Mouse (Mus musculus): ENCODE measurements around the gene Nicn1. TPM values are rescaled to one million over a fixed set of nuclear protein-coding genes. Genes with fewer than 3 reads are reported as not detected.
A peak's percentile ranks its signal among the peaks of the same experiment; 100 is the strongest.
"Not testable (repeated sequence)": the region's sequence is repeated elsewhere in the genome, so short reads cannot be mapped to it uniquely, and the experiment has no call there.

Nicn1 gene
- polyA plus RNA-seq, 1 experiment from 2014 or later, result 30.9 TPM

DNA sequence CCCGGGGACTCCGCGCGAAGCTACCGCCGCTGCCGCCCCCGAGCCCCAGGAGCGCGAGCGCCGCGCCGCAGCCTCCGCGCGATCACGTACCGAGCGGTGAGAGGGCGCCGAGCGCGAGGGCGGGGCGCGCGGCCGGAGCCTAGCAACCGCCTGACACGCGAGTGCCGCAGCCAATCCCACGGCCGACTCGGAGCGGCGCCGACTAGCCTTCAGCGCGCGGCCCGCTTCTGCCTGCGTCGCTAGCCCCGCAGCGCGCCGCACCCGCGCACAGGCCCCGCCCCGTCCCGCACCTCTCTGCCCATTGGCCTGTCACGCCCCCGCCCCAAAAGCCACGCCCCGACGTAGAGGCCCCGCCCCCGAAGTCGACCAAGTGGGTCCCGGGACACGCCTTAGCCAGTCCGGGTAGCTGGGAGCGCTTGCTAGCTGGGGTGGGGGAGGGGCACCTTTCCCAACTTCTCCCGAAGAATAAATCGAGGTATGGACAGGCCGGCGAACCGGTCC, 26.5 kb upstream of the Nicn1 start, which contains the start of gene Dag1:
Gene Dag1 (minus strand): TSS at position 269 of the 501 bp plus-strand sequence.
- POLR2A ChIA-PET, result interaction anchor here (0.6 to 2.3 kb wide), 9 partner anchors 9 to 185 kb away, joined by 3 to 5 read pairs (median 3); partner anchors contain the start of gene Gpx1
- TF ChIP-seq CTCF (IDR thresholded peaks at IDR 0.05), result no peak
- CTCF ChIA-PET, result interaction anchor here (1.0 to 1.8 kb wide), 4 partner anchors 20 to 36 kb away, joined by 3 to 4 read pairs (median 3); no protein-coding TSS in a partner anchor
- ATAC-seq (peak; percentile 96), DNase-seq (ENCODE audit: low read depth, low spot score) (peak; percentile 62)
- H3K27me3 ChIP-seq, result no peaks in the 10 kb centered on the region
- in situ Hi-C loops (cut with MboI; ENCODE audit: low pct_unique_long_range_greater_than_20kb), result no loop called here

DNA sequence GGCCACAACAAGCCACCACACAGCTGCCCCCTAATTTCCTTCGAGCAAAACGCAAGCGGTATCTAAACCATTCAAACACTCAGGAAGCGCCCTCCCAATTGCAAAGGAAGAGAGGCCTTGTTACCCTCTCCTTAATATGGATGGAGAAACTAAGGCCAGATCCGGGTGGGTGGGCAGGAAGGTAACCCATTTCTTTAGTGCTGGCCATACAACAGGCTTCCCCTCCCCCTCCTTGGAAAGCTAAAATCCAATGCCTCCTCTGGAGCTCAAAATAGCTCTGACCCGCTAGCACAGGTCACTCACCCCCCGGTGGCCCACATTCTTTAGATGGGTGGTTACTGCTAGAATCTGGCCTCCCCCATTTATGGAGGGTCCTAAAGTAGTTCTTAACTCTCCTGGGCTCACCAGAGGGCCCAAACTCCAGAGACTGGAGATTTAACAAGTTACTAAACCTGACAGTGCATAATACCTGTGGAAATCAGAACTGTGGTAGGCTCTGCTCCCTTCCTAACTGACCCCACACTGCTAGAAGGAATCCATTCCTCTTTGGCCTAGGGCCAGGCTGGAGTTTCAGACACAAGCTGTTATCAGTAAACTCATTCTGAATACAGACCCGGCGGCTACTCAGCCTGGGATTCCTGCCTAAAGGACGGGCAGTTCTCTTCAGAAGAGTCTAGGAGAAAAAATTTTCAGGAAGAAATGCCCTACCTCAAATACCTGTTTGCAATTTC, 25.9 kb upstream of the Nicn1 start:
- ATAC-seq (no peak), DNase-seq (ENCODE audit: low read depth, low spot score) (no peak)
- CTCF ChIA-PET, result interaction anchor here (0.7 to 1.8 kb wide), 6 partner anchors 15 to 37 kb away, joined by 3 to 4 read pairs (median 3); no protein-coding TSS in a partner anchor
- no peak for TF ChIP-seq CTCF (IDR thresholded peaks at IDR 0.05)
- POLR2A ChIA-PET, result interaction anchor here (0.6 to 2.3 kb wide), 9 partner anchors 8 to 75 kb away, joined by 3 to 5 read pairs (median 3); partner anchors contain the start of gene Gpx1
- no peaks in the 10 kb centered on the region for H3K27me3 ChIP-seq
- in situ Hi-C loops (cut with MboI; ENCODE audit: low pct_unique_long_range_greater_than_20kb), result no loop called here

GRCm38 (mm10) chr9:108266261-108266935, 23.8 kb upstream of the Nicn1 start:
- ChIA-PET CTCF (no interaction called here), POLR2A (interaction anchor here (0.6 kb wide), 1 partner anchor 75 kb away, joined by 5 read pairs; no protein-coding TSS in a partner anchor)
- in situ Hi-C loops (cut with MboI; ENCODE audit: low pct_unique_long_range_greater_than_20kb), result no loop called here

DNA sequence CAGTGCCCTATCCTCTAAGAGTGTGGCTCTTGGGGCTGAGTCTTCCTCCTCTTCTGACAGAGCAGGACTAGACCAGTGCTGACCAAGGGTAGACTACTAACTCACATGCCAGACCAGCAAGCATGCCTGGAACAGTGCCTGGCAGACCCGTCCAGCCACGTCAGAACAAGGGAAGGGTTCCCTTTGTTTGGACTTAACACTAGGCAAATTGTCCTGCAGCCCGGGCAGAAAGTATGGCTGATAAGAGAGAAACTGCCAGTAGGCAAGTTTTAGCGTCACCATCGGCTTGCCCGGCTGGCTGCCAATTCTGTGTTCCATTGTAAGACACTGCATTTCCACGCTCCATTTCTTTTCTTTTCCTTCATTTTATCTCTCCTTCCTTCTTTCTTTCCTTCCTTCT, 22.5 kb upstream of the Nicn1 start:
- DNase-seq (ENCODE audit: low read depth, low spot score), result no peak
- in situ Hi-C loops (cut with MboI; ENCODE audit: low pct_unique_long_range_greater_than_20kb), result no loop called here
- ATAC-seq, result no peak
- ChIA-PET POLR2A (no interaction called here), CTCF (no interaction called here)
- no peak for TF ChIP-seq CTCF (IDR thresholded peaks at IDR 0.05)
- no peaks in the 10 kb centered on the region for H3K27me3 ChIP-seq

More at GRCm38 (mm10) chr9:108266261-108266935, 23.8 kb upstream of the Nicn1 start:
- DNase-seq (ENCODE audit: low read depth, low spot score), result no peak
- no peak for ATAC-seq
- no peak for TF ChIP-seq CTCF (IDR thresholded peaks at IDR 0.05)
- no peaks in the 10 kb centered on the region for H3K27me3 ChIP-seq

DNA sequence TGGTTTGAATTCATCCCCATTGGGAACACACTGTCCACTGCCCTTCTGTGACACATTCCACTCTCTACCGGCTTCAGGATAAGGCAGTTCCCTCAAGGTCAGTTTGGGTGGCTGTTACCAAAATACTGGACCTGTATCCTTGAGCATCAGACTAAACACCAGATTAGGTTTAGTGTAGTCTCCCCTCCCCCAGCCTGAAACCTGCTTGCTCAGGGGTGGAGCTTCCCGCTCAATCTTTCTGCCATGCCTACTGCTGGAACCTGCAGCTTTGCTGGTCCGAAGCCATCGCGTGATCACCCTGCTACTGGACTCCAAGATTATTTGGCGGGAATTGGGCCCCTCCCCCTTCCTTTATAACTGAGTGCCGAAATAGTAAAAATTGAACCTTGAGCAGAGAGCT, 21.5 kb upstream of the Nicn1 start:
- H3K27me3 ChIP-seq; ATAC-seq; POLR2A ChIA-PET; CTCF ChIA-PET; in situ Hi-C loops (cut with MboI; ENCODE audit: low pct_unique_long_range_greater_than_20kb); DNase-seq (ENCODE audit: low read depth, low spot score): not testable (repeated sequence)

GRCm38 (mm10) chr9:108271941-108272340, 18.3 kb upstream of the Nicn1 start:
- ChIA-PET POLR2A (no interaction called here), CTCF (interaction anchor here (0.8 to 1.9 kb wide), 2 partner anchors 11 to 12 kb away, joined by 3 to 6 read pairs; no protein-coding TSS in a partner anchor)
- H3K27me3 ChIP-seq, result no peaks in the 10 kb centered on the region
- TF ChIP-seq CTCF (IDR thresholded peaks at IDR 0.05), result no peak
- ATAC-seq (no peak), DNase-seq (ENCODE audit: low read depth, low spot score) (no peak)
- in situ Hi-C loops (cut with MboI; ENCODE audit: low pct_unique_long_range_greater_than_20kb), result no loop called here

- ChIA-PET POLR2A (interaction anchor here (0.9 kb wide), 1 partner anchor 9 kb away, joined by 3 read pairs; the partner anchor contains the start of gene Dag1), CTCF (no interaction called here)
- no peak for DNase-seq (ENCODE audit: low read depth, low spot score)
- no peaks in the 10 kb centered on the region for H3K27me3 ChIP-seq
- in situ Hi-C loops (cut with MboI; ENCODE audit: low pct_unique_long_range_greater_than_20kb), result no loop called here
- no peak for ATAC-seq
- TF ChIP-seq CTCF (IDR thresholded peaks at IDR 0.05), result no peak
Observed at GRCm38 (mm10) chr9:108272691-108273090, 17.5 kb upstream of the Nicn1 start.

DNA sequence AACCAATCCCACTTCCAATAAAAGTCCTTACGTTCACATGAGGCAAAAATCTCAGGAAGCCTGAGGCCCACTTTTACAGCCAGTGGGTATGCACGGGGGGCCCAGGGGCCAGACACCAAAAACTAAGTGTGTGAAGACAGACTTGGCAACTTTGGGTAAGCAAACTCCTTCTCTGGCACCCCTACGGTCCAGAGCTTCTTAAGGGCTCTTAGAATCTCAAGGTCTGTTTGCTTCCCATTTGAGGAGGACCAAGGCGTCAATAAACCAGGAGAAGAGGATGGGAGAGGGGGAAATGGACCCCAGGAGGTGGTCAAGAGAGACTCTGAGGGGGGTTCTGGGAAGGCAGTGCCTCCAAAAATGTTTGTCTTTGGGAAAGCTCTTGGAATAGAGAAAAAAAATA, 16.7 kb upstream of the Nicn1 start:
- in situ Hi-C loops (cut with MboI; ENCODE audit: low pct_unique_long_range_greater_than_20kb), result no loop called here
- TF ChIP-seq CTCF (IDR thresholded peaks at IDR 0.05), result no peak
- H3K27me3 ChIP-seq, result no peaks in the 10 kb centered on the region
- POLR2A ChIA-PET, result interaction anchor here (1.2 kb wide), 1 partner anchor 62 kb away, joined by 4 read pairs; no protein-coding TSS in a partner anchor
- DNase-seq (ENCODE audit: low read depth, low spot score) (no peak), ATAC-seq (no peak)
- CTCF ChIA-PET, result interaction anchor here (0.7 kb wide), 1 partner anchor 11 kb away, joined by 3 read pairs; no protein-coding TSS in a partner anchor

GRCm38 (mm10) chr9:108274476-108275330, 15.5 kb upstream of the Nicn1 start:
- in situ Hi-C loops (cut with MboI; ENCODE audit: low pct_unique_long_range_greater_than_20kb), result loop anchor here (5.0 kb wide), 1 partner anchor 72 kb away; no protein-coding TSS in a partner anchor
- ATAC-seq, result no peak
- ChIA-PET POLR2A (interaction anchor here (1.2 kb wide), 2 partner anchors 11 to 63 kb away, joined by 4 to 5 read pairs; partner anchors contain the start of gene Dag1), CTCF (interaction anchor here (1.7 kb wide), 1 partner anchor 10 kb away, joined by 7 read pairs; no protein-coding TSS in a partner anchor)
- no peak for DNase-seq (ENCODE audit: low read depth, low spot score)
- TF ChIP-seq CTCF (IDR thresholded peaks at IDR 0.05), result no peak
- H3K27me3 ChIP-seq, result no peaks in the 10 kb centered on the region
